Mouse (Mus musculus) embryonic facial prominence, embryonic 14.5 days (tissue): ENCODE measurements around the gene Mrpl2. TPM values are rescaled to one million over a fixed set of nuclear protein-coding genes. Genes with fewer than 3 reads are reported as not detected.

ENCODE experiments used
- ATAC-seq: fragments of 200-750 bp; cut with Nextera tagmentation; 2 replicates; pipeline ENCODE4 v1.8.0; 2017; ENCODE audit warnings: low read depth, moderate number of reproducible peaks, moderate TSS enrichment
- DNase-seq: peaks from one replicate; pipeline ENCODE4 v3.0.0-alpha.2; 2015; ENCODE audit warnings: low spot score
- H3K27ac ChIP-seq: fragments of 300-500 bp; sonication (generic); replicated peaks from 2 replicates; pipeline ENCODE4 v1.5.1; 2014; ENCODE audit warnings: low read depth, mild to moderate bottlenecking, low read length, moderate library complexity
- H3K27me3 ChIP-seq: fragments of 300-500 bp; sonication (generic); replicated peaks from 2 replicates; pipeline ENCODE4 v1.6.1; 2014; ENCODE audit warnings: low read length; ENCODE audit not compliant: control insufficient read depth, insufficient read depth
- H3K36me3 ChIP-seq: fragments of 300-500 bp; sonication (generic); 2 replicates; pipeline ENCODE4 v1.6.1; 2014; ENCODE audit warnings: low read length, mixed read lengths; ENCODE audit not compliant: control insufficient read depth, insufficient read depth
- H3K4me1 ChIP-seq: fragments of 300-500 bp; sonication (generic); 2 replicates; pipeline ENCODE4 v1.6.1; 2014; ENCODE audit warnings: antibody characterized with exemption, low read length; ENCODE audit not compliant: control insufficient read depth, insufficient read depth
- H3K4me2 ChIP-seq: fragments of 300-500 bp; sonication (generic); 2 replicates; pipeline ENCODE4 v1.6.1; 2014; ENCODE audit warnings: low read depth, mild to moderate bottlenecking, low read length, moderate library complexity, mixed read lengths
- H3K4me3 ChIP-seq: fragments of 300-500 bp; sonication (generic); 2 replicates; pipeline ENCODE4 v1.5.1; 2014; ENCODE audit warnings: low read depth, mild to moderate bottlenecking, low read length
- H3K9ac ChIP-seq: fragments of 300-500 bp; sonication (generic); 2 replicates; pipeline ENCODE4 v1.6.1; 2014; ENCODE audit warnings: low read depth, mild to moderate bottlenecking, low read length, moderate library complexity, mixed read lengths
- H3K9me3 ChIP-seq: fragments of 300-500 bp; sonication (generic); 2 replicates; pipeline ENCODE4 v1.6.1; 2016; ENCODE audit warnings: low read length; ENCODE audit not compliant: control insufficient read depth
- WGBS: fragments of 180-500 bp; shearing (Covaris S2); extraction: QIAGEN DNeasy Blood & Tissue Kit; methylation state at CpG from one replicate; pipeline ENCODE4 v1.1.7; 2014; 5-methylcytosine and 5-hydroxymethylcytosine counted together
- polyA plus RNA-seq: library from polyadenylated mRNA; unstranded; fragments of >200 nt; fragmentation: Nextera tagmentation; extraction: Ambion mirVana; gene quantifications from 2 replicates; pipeline ENCODE4 v1.2.1, GENCODE M21; 2014

The Mrpl2 gene
- polyA plus RNA-seq, 1 experiment from 2014 or later, result 91.8 TPM

- peaks cover 59% of the 10 kb centered on the region for H3K36me3 ChIP-seq
Observed at GRCm38 (mm10) chr17:46680760-46681373, 34.8 kb downstream of the Mrpl2 start, which contains the start of gene Klhdc3. Gene Klhdc3 (minus strand): TSS chr17:46680914.

DNA sequence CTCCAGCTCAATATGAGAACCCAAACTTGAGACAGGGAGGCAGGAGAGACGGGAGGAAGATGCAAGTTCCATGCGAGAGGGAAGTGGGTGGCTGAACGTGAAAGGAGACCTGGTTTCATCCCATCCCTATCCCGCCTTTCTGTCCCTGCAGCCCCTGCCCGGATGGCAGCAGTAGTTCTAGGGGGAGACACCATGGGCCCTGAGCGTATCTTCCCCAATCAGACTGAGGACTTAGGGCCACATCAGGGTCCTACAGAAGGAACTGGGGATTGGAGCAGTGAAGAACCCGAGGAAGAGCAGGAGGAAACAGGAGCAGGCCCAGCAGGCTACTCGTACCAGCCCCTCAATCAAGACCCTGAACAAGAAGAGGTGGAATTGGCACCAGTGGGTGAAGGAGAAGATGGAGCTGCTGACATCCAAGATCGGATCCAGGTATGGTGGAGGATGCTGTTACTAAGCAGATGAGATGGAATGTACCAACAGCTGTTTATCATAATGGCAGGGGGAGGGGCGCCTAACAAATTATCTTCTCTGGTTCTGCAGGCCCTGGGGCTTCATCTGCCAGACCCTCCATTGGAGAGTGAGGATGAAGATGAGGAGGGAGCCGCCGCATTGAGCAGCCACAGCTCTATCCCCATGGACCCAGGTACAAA is 35.6 kb downstream of the Mrpl2 start:
- Histone ChIP-seq H3K9ac (peak overlapping the region; percentile 78), H3K27ac (peak overlapping the region; percentile 64), H3K4me2 (peak overlapping the region; percentile 88), H3K4me3 (peak overlapping the region; percentile 82), H3K27me3 (no peaks in the 10 kb centered on the region), H3K4me1 (peaks cover 17% of the 10 kb centered on the region), H3K36me3 (peaks cover 59% of the 10 kb centered on the region), H3K9me3 (no peaks in the 10 kb centered on the region)
- ATAC-seq (no peak), DNase-seq (no peak)
- 17% methylated on average over 12 of the region's 12 CpGs for whole genome bisulfite sequencing

More at GRCm38 (mm10) chr17:46680760-46681373, 34.8 kb downstream of the Mrpl2 start, which contains the start of gene Klhdc3:
- Histone ChIP-seq H3K4me2 (peak within 1 kb of the TSS; percentile 88), H3K4me1 (peaks cover 17% of the 10 kb centered on the region), H3K27ac (peak within 1 kb of the TSS; percentile 87), H3K9ac (peak within 1 kb of the TSS; percentile 78), H3K4me3 (peak within 1 kb of the TSS; percentile 82), H3K9me3 (no peaks in the 10 kb centered on the region), H3K27me3 (no peaks in the 10 kb centered on the region)
- under 1% methylated on average over 44 of the region's 49 CpGs for WGBS
- DNase-seq (peak; percentile 99), ATAC-seq (peak; percentile 98)

DNA sequence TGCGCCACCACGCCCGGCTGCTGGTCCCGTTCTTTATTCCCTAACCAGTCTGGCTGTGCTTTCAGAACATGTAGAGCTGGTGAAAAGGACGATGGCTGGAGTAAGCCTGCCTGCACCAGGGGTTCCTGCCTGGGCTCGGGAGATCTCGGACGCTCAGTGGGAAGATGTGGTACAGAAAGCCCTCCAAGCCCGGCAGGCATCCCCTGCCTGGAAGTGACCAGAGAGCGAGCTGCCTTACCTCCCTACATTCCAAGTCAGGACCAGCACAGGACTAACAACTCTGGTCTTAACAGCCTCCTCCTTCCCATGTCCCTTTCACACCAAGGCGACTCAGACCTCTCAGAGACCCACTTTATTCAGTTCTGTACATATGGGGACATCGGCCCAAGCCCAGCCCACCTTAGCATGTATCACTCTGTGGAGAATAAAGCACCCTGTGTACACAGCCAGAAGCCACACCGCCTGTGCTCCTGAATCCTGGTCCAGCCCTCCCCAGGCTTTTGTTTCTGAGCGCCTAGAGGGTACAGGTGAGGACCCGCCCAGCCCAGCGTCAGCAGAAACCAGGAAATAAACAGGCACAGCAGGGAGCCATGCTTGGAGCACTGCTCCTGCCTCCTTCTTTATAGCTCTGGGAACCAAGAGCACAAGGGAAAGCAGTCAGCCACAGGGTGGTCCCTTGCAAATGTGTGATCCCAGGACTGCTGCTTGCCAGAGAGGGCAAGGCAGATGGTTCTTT is 36.8 kb downstream of the Mrpl2 start:
- Histone ChIP-seq H3K27ac (no peak overlapping the region), H3K27me3 (no peaks in the 10 kb centered on the region), H3K4me1 (peaks cover 17% of the 10 kb centered on the region), H3K4me2 (no peak overlapping the region), H3K4me3 (no peak overlapping the region), H3K9me3 (no peaks in the 10 kb centered on the region), H3K36me3 (peaks cover 59% of the 10 kb centered on the region), H3K9ac (no peak overlapping the region)
- DNase-seq (no peak), ATAC-seq (no peak)
- WGBS, result 88% methylated on average over 15 of the region's 16 CpGs

DNA sequence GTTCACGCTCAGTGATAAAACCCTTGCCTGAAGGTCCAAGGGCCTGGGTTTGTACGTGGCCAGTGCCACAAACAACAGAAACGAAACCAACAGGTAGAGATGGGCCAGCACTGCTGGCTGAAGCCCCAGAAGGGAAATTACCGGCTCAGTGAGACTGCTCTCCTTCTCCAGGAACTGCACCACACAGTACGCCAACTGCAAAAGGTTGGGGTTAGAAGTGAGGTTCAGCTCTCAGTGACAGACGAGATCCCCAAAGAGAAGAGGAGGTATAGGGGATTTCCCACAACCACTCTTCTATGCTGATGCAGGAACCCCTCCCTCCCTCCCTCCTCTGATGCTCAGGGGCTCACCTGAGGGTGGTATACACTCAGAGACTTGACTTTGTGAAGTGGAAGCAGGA is 39.9 kb downstream of the Mrpl2 start:
- no peak overlapping the region for H3K4me3 ChIP-seq
- H3K4me2 ChIP-seq, result no peak overlapping the region
- no peak for DNase-seq
- 93% methylated on average over 6 of the region's 6 CpGs for WGBS
- H3K9ac ChIP-seq, result no peak overlapping the region
- peaks cover 63% of the 10 kb centered on the region for H3K36me3 ChIP-seq
- H3K27me3 ChIP-seq, result no peaks in the 10 kb centered on the region
- no peak for ATAC-seq
- H3K27ac ChIP-seq, result no peak overlapping the region
- H3K4me1 ChIP-seq, result peaks cover 7% of the 10 kb centered on the region; the same call in 1 of the 2 replicates
- no peaks in the 10 kb centered on the region for H3K9me3 ChIP-seq

DNA sequence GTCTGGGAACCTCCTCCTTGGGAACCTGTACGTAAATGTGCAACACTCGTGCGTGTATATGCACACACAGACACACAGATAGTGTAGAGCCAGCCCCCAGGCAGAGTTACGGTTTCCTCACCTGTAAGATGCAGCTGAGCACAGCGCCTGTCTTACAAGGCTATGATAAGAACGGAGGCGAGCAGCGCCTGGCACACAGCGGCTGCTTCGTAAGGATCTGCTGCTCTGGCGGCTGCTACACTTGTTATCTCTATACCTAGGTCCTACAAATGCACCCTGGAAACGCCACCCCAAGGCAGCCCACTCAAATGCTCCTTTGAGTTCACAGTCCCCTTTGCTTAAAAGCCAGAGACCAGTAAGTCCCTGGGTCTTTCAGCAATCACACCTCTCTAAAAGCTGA is 44.6 kb downstream of the Mrpl2 start:
- DNase-seq, result no peak

GRCm38 (mm10) chr17:46691390-46691789 is 45.4 kb downstream of the Mrpl2 start:
- ATAC-seq (no peak), DNase-seq (no peak)
- Histone ChIP-seq H3K36me3 (peaks cover 24% of the 10 kb centered on the region), H3K9ac (no peak overlapping the region), H3K4me2 (no peak overlapping the region), H3K27ac (no peak overlapping the region), H3K27me3 (no peaks in the 10 kb centered on the region), H3K4me1 (no peaks in the 10 kb centered on the region), H3K4me3 (no peak overlapping the region), H3K9me3 (no peaks in the 10 kb centered on the region)
- WGBS, result 96% methylated on average over 2 of the region's 2 CpGs

More for the DNA sequence above, 44.6 kb downstream of the Mrpl2 start:
- Histone ChIP-seq H3K4me2 (no peak overlapping the region), H3K9ac (no peak overlapping the region), H3K4me3 (no peak overlapping the region), H3K4me1 (no peaks in the 10 kb centered on the region), H3K36me3 (peaks cover 32% of the 10 kb centered on the region), H3K27ac (no peak overlapping the region), H3K27me3 (no peaks in the 10 kb centered on the region), H3K9me3 (no peaks in the 10 kb centered on the region)
- ATAC-seq, result no peak
- 95% methylated on average over 12 of the region's 12 CpGs for WGBS

GRCm38 (mm10) chr17:46694517-46695063 is 48.6 kb downstream of the Mrpl2 start:
- Histone ChIP-seq H3K27me3 (no peaks in the 10 kb centered on the region), H3K9ac (no peak overlapping the region), H3K4me2 (no peak overlapping the region), H3K9me3 (no peaks in the 10 kb centered on the region), H3K4me1 (no peaks in the 10 kb centered on the region), H3K36me3 (peaks cover 18% of the 10 kb centered on the region; the same call in 1 of the 2 replicates), H3K4me3 (no peak overlapping the region), H3K27ac (no peak overlapping the region)
- ATAC-seq, result no peak
- no peak for DNase-seq
- 94% methylated on average over 1 of the region's 1 CpGs for WGBS

DNA sequence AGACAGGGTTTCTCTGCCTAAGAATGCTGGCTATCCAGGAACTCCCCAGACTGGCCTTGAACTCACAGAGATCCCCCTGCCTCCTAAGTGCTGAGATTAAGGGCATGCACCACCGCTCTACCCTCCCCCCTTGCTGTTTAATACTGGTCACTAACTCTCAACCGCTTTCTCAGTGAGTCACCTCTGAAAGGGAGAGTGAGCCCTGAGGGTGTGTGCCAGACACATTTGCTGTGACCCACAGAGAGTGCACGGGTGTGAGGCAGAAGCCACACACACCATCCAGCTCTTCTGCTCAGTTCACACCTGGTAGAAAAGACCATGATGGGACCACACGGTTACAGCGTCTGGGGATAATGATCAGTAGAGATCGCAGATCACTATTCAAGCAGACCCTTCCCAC is 52.5 kb downstream of the Mrpl2 start:
- Histone ChIP-seq H3K4me3 (no peak overlapping the region), H3K4me1 (peaks cover 6% of the 10 kb centered on the region), H3K4me2 (no peak overlapping the region), H3K9me3 (no peaks in the 10 kb centered on the region), H3K36me3 (peaks cover 22% of the 10 kb centered on the region; the same call in 1 of the 2 replicates), H3K27ac (no peak overlapping the region), H3K9ac (no peak overlapping the region), H3K27me3 (no peaks in the 10 kb centered on the region)
- DNase-seq (no peak), ATAC-seq (no peak)
- 94% methylated on average over 6 of the region's 6 CpGs for WGBS
